In genomic region chr7:77477519-77477918, GRCm38 (mm10) we compare ENCODE assay signal across 14 mouse cellular contexts.
DNase-seq lines count a peak whose midpoint lies in the region.
"Had no signal": no experiment of that assay in that cellular context is flagged by ENCODE, and none has a peak within 500 bp of the region (broad histone marks: within the 10 kb centered on the region; RNA-seq: fewer than 3 reads in every experiment).

No protein-coding gene starts in this region.

- peak; percentile 3 for DNase-seq in adrenal gland, adult 2 months
- DNase-seq in adrenal gland, adult 8-10 months = no peak
- DNase-seq in layer of hippocampus, adult 9-11 months = peak; percentile 4
- DNase-seq in layer of hippocampus, postnatal 14 days (ENCODE audit: low spot score in 2 of 2) = no peak
- DNase-seq in ovary, postnatal 36 days (ENCODE audit: low spot score) = peak; percentile 16
- DNase-seq in ovary, postnatal 10 days (ENCODE audit: low spot score) = no peak
- DNase-seq in lung, postnatal 14 days = peak; percentile 1
- DNase-seq in left cerebral cortex, postnatal 4 days = no peak
- DNase-seq: cerebellum, adult 11 months; heart, postnatal 14 days; kidney, adult 9 months; kidney, postnatal 36 days; spleen, adult 18-20 months; thymus, adult 18-20 months had no signal

- intact Hi-C loops in left cerebral cortex, postnatal 4 days (cut with DNase I) = no loop called here

Comparison
In these comparisons a context has a peak if more than half of its experiments do, and no peak if none do; other contexts are left out.
1. DNase-seq: peak in adrenal gland, adult 2 months (single experiment), layer of hippocampus, adult 9-11 months (single experiment), ovary, postnatal 36 days (single experiment) and lung, postnatal 14 days (single experiment); none in adrenal gland, adult 8-10 months (single experiment), layer of hippocampus, postnatal 14 days (0 of 2), ovary, postnatal 10 days (single experiment) and left cerebral cortex, postnatal 4 days (single experiment).